Mouse (Mus musculus) urinary bladder, postnatal 10 days (tissue): ENCODE data around the gene Prkce.
"Not testable (repeated sequence)": the region's sequence is repeated elsewhere in the genome, so short reads cannot be mapped to it uniquely, and the experiment has no call there.

Source experiments
- DNase-seq: peaks from one replicate; pipeline ENCODE4 v3.0.0; 2022; ENCODE audit warnings: low spot score

The Prkce gene

GRCm38 (mm10) chr17:86453673-86454350 lies 286.2 kb downstream of the Prkce start:
- no peak for DNase-seq

- DNase-seq = no peak
These were observed 286.7 kb downstream of the Prkce start for GRCm38 (mm10) chr17:86454351-86454706.

- DNase-seq = no peak
These were observed 288.9 kb downstream of the Prkce start for GRCm38 (mm10) chr17:86456512-86456911.

- no peak for DNase-seq
These were observed 290.9 kb downstream of the Prkce start for GRCm38 (mm10) chr17:86458302-86458980.

GRCm38 (mm10) chr17:86460645-86461430 lies 293.3 kb downstream of the Prkce start:
- DNase-seq = no peak

- DNase-seq = no peak
These were observed 295.8 kb downstream of the Prkce start for GRCm38 (mm10) chr17:86463369-86463768.

GRCm38 (mm10) chr17:86464197-86464596 lies 296.6 kb downstream of the Prkce start:
- DNase-seq = no peak

GRCm38 (mm10) chr17:86464689-86465363 lies 297.2 kb downstream of the Prkce start:
- no peak for DNase-seq

GRCm38 (mm10) chr17:86465865-86466264 lies 298.3 kb downstream of the Prkce start:
- no peak for DNase-seq

- no peak for DNase-seq
These were observed 298.8 kb downstream of the Prkce start for GRCm38 (mm10) chr17:86466412-86466811.

GRCm38 (mm10) chr17:86466871-86467270 lies 299.3 kb downstream of the Prkce start:
- DNase-seq = no peak

GRCm38 (mm10) chr17:86467291-86467898 lies 299.8 kb downstream of the Prkce start:
- DNase-seq = no peak

- no peak for DNase-seq
These were observed 300.4 kb downstream of the Prkce start for GRCm38 (mm10) chr17:86467967-86468366.

GRCm38 (mm10) chr17:86470160-86470559 lies 302.6 kb downstream of the Prkce start:
- DNase-seq = no peak

GRCm38 (mm10) chr17:86471684-86472083 lies 304.1 kb downstream of the Prkce start:
- no peak for DNase-seq

GRCm38 (mm10) chr17:86476674-86477073 lies 309.1 kb downstream of the Prkce start:
- DNase-seq = no peak

- DNase-seq = not testable (repeated sequence)
These were observed 309.8 kb downstream of the Prkce start for GRCm38 (mm10) chr17:86477401-86477800.

- no peak for DNase-seq
These were observed 311.8 kb downstream of the Prkce start for GRCm38 (mm10) chr17:86479406-86479805.

GRCm38 (mm10) chr17:86482675-86483074 lies 315.1 kb downstream of the Prkce start:
- DNase-seq = no peak

- DNase-seq = peak; percentile 28
These were observed 316.6 kb downstream of the Prkce start for GRCm38 (mm10) chr17:86484087-86484737.

GRCm38 (mm10) chr17:86486657-86487056 lies 319.1 kb downstream of the Prkce start:
- DNase-seq = no peak
